Mouse (Mus musculus): ENCODE data around the gene Cox4i2. TPM values are rescaled to one million over a fixed set of nuclear protein-coding genes. Genes with fewer than 3 reads are reported as not detected.

The Cox4i2 gene
- polyA plus RNA-seq, 1 experiment: not detected

DNA sequence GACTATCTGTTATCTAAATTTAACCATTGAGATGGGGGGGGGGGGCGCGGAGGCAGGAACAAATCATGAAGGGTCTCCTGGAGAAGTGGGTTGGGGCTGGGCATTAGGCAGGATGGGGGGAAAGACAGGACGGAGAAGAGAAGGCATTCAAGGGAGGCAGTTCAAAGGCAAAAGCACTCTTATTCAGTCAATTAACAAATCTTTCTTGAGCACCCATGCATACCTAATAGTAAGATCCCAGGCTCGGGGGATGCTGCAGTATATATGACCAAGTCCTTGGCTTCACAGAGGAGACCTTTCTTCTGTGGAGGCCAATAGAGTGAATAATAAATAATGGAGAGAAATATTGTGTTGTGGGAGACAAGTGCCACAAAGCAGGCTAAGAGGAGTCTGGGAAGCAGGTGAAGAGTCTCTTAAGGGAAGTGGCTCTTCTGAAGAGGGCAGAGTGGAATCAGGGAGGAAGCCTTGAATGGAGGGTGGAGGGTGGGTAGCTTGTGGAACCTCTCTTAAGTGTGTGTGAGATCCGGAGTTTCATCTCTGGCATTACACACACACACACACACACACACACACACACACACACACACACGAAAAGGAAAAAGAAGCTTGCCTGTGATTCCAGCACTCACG is 11.2 kb downstream of the Cox4i2 start:
- TF ChIP-seq POLR2A (IDR thresholded peaks at IDR 0.05; ENCODE audit: borderline replicate concordance, low read depth, low read length): no peak
- no peak for TF ChIP-seq CTCF (IDR thresholded peaks at IDR 0.05; ENCODE audit: low read depth, low read length)
- Histone ChIP-seq H3K4me1 (ENCODE audit: control insufficient read depth, insufficient read depth, low read length) (peaks cover 7% of the 10 kb centered on the region), H3K27ac (ENCODE audit: insufficient read depth, low read depth, low read length) (no peak overlapping the region), H3K4me3 (ENCODE audit: insufficient read depth, low read length) (no peak overlapping the region)

DNA sequence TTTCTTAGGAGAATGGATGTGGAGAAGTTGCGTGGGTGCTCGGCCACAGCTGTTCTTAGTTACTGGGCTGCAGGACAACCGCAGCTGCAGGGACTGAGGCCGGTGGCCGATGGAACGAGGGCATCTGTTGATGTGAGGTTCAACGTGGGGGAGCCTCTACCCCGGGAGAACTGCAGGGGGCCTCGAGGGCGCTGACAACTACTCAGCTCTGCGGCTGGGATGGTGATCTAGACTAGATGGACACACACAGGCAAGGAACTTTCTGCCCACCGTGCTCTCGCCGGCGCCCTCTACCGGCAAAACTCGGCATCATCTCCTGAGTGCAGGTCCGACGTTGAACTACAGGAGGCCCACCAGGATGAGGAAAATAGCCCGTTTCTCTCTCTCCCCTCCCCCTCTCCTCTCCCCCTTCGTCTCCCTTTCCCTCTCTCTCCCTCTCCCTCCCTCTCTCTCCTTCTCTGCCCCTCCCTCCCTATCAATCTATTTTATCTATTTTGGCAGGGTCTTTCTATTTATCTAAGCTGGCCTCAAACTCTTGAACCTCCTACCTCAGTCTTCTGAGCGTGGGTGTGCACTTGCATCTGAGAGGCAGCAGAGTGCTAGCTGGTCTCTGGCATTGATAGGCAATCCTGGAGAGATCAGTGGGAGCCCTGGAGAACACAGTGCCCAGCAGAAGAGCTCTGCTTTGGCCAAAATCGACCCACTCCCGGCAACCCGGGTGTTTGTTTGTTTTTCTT is 12.6 kb downstream of the Cox4i2 start:
- Histone ChIP-seq H3K4me1 (ENCODE audit: control insufficient read depth, insufficient read depth, low read length) (peaks cover 7% of the 10 kb centered on the region), H3K4me3 (ENCODE audit: insufficient read depth, low read length) (no peak overlapping the region), H3K27ac (ENCODE audit: insufficient read depth, low read depth, low read length) (no peak overlapping the region)
- TF ChIP-seq CTCF (IDR thresholded peaks at IDR 0.05; ENCODE audit: low read depth, low read length) (peak; percentile 90), POLR2A (IDR thresholded peaks at IDR 0.05; ENCODE audit: borderline replicate concordance, low read depth, low read length) (no peak)

GRCm38 (mm10) chr2:152767618-152768271 is 13.8 kb downstream of the Cox4i2 start:
- H3K27ac ChIP-seq (ENCODE audit: insufficient read depth, low read depth, low read length): no peak overlapping the region
- H3K4me3 ChIP-seq (ENCODE audit: insufficient read depth, low read length): no peak overlapping the region
- H3K4me1 ChIP-seq (ENCODE audit: control insufficient read depth, insufficient read depth, low read length): peaks cover 11% of the 10 kb centered on the region
- TF ChIP-seq CTCF (IDR thresholded peaks at IDR 0.05; ENCODE audit: low read depth, low read length) (no peak), POLR2A (IDR thresholded peaks at IDR 0.05; ENCODE audit: borderline replicate concordance, low read depth, low read length) (no peak)

DNA sequence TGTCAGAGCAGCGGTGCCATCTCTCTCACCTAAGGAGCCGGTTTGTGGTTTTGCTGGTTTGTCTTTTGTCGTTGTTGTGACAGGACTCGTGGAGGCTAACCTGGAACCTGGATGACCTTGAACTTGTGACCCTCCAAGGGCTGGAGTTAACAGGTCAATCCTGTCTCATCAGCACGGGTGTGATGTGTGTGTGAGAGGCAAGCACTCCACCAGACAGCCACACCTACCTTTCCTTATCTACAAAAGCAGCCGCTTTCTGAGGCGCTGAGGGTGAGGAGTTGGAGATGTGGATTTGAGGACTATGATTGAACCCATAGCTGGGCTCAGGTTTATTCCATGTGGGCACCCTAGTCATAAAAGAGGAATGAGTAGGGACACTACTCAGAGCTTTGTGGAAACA is 15.7 kb downstream of the Cox4i2 start:
- no peak overlapping the region for H3K4me3 ChIP-seq (ENCODE audit: insufficient read depth, low read length)
- no peak overlapping the region for H3K27ac ChIP-seq (ENCODE audit: insufficient read depth, low read depth, low read length)
- TF ChIP-seq CTCF (IDR thresholded peaks at IDR 0.05; ENCODE audit: low read depth, low read length): no peak
- no peak for TF ChIP-seq POLR2A (IDR thresholded peaks at IDR 0.05; ENCODE audit: borderline replicate concordance, low read depth, low read length)
- H3K4me1 ChIP-seq (ENCODE audit: control insufficient read depth, insufficient read depth, low read length): peaks cover 7% of the 10 kb centered on the region

- H3K4me3 ChIP-seq (ENCODE audit: insufficient read depth, low read length): no peak overlapping the region
- no peak overlapping the region for H3K27ac ChIP-seq (ENCODE audit: insufficient read depth, low read depth, low read length)
- H3K4me1 ChIP-seq (ENCODE audit: control insufficient read depth, insufficient read depth, low read length): peaks cover 9% of the 10 kb centered on the region
- TF ChIP-seq CTCF (IDR thresholded peaks at IDR 0.05; ENCODE audit: low read depth, low read length) (no peak), POLR2A (IDR thresholded peaks at IDR 0.05; ENCODE audit: borderline replicate concordance, low read depth, low read length) (no peak)
These were observed 17.6 kb downstream of the Cox4i2 start for GRCm38 (mm10) chr2:152771571-152771970.

- no peak for TF ChIP-seq CTCF (IDR thresholded peaks at IDR 0.05; ENCODE audit: low read depth, low read length)
- TF ChIP-seq POLR2A (IDR thresholded peaks at IDR 0.05; ENCODE audit: borderline replicate concordance, low read depth, low read length): no peak
- Histone ChIP-seq H3K4me1 (ENCODE audit: control insufficient read depth, insufficient read depth, low read length) (peaks cover 9% of the 10 kb centered on the region), H3K27ac (ENCODE audit: insufficient read depth, low read depth, low read length) (no peak overlapping the region), H3K4me3 (ENCODE audit: insufficient read depth, low read length) (no peak overlapping the region)
These were observed 18.3 kb downstream of the Cox4i2 start for GRCm38 (mm10) chr2:152772231-152772630.

DNA sequence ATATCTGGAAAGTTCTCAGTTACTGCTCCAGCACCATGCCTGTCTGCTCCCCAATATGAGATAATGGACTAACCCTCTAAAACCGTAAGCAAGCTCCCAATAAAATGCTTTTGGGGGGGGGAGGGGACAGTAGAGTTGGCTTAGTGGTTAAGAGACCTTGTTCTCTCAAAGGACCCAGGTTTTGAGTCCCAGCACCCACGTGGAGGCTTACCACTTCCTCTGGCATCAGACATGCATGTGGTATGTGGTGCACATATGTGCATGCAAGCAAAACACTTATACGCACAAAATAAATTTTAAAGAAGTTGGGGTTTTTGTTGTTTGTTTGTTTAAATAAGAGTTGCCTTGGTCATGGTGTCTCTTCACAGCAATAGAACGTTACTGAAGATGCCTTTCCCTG is 21.4 kb downstream of the Cox4i2 start:
- no peak overlapping the region for H3K27ac ChIP-seq (ENCODE audit: insufficient read depth, low read depth, low read length)
- no peak overlapping the region for H3K4me3 ChIP-seq (ENCODE audit: insufficient read depth, low read length)
- H3K4me1 ChIP-seq (ENCODE audit: control insufficient read depth, insufficient read depth, low read length): peaks cover 22% of the 10 kb centered on the region
- TF ChIP-seq CTCF (IDR thresholded peaks at IDR 0.05; ENCODE audit: low read depth, low read length) (no peak), POLR2A (IDR thresholded peaks at IDR 0.05; ENCODE audit: borderline replicate concordance, low read depth, low read length) (no peak)

- H3K4me3 ChIP-seq (ENCODE audit: insufficient read depth, low read length): no peak overlapping the region
- H3K27ac ChIP-seq (ENCODE audit: insufficient read depth, low read depth, low read length): no peak overlapping the region
- peaks cover 28% of the 10 kb centered on the region for H3K4me1 ChIP-seq (ENCODE audit: control insufficient read depth, insufficient read depth, low read length)
- TF ChIP-seq POLR2A (IDR thresholded peaks at IDR 0.05; ENCODE audit: borderline replicate concordance, low read depth, low read length): no peak
- no peak for TF ChIP-seq CTCF (IDR thresholded peaks at IDR 0.05; ENCODE audit: low read depth, low read length)
These were observed 22.0 kb downstream of the Cox4i2 start for GRCm38 (mm10) chr2:152776019-152776418.

DNA sequence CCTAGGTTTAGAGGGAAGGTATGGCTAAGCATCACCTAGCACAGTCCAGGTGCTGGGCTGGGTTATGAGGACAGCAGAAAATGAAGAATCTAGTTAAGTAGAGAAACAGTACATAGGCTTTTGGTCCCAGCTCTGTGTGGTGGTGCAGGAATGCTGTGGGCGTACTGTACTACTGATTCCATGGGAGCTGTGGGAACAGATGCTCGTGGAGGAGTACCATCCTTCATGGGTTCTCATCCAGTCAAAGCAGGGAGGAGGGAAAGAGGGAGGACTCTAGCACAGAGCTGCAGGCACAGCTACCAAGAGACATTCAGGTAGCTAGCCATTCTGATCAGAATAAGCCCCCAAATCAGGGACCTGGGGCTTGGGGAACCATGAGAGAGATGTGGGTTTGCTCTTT is 22.5 kb downstream of the Cox4i2 start:
- peaks cover 32% of the 10 kb centered on the region for H3K4me1 ChIP-seq (ENCODE audit: control insufficient read depth, insufficient read depth, low read length)
- no peak overlapping the region for H3K27ac ChIP-seq (ENCODE audit: insufficient read depth, low read depth, low read length)
- H3K4me3 ChIP-seq (ENCODE audit: insufficient read depth, low read length): no peak overlapping the region
- TF ChIP-seq CTCF (IDR thresholded peaks at IDR 0.05; ENCODE audit: low read depth, low read length): no peak
- no peak for TF ChIP-seq POLR2A (IDR thresholded peaks at IDR 0.05; ENCODE audit: borderline replicate concordance, low read depth, low read length)

GRCm38 (mm10) chr2:152777081-152777480 is 23.1 kb downstream of the Cox4i2 start:
- Histone ChIP-seq H3K27ac (ENCODE audit: insufficient read depth, low read depth, low read length) (no peak overlapping the region), H3K4me3 (ENCODE audit: insufficient read depth, low read length) (no peak overlapping the region), H3K4me1 (ENCODE audit: control insufficient read depth, insufficient read depth, low read length) (peaks cover 39% of the 10 kb centered on the region)
- TF ChIP-seq POLR2A (IDR thresholded peaks at IDR 0.05; ENCODE audit: borderline replicate concordance, low read depth, low read length) (no peak), CTCF (IDR thresholded peaks at IDR 0.05; ENCODE audit: low read depth, low read length) (no peak)

Data from bone marrow macrophage, adult 2 months (primary cell).